Mouse (Mus musculus): ENCODE data around the gene Ryr2. TPM values are rescaled to one million over a fixed set of nuclear protein-coding genes. Genes with fewer than 3 reads are reported as not detected.
"Not testable (repeated sequence)": the region's sequence is repeated elsewhere in the genome, so short reads cannot be mapped to it uniquely, and the experiment has no call there.

Gene Ryr2
- polyA plus RNA-seq, 1 experiment from 2014 or later = 22.0 TPM

DNA sequence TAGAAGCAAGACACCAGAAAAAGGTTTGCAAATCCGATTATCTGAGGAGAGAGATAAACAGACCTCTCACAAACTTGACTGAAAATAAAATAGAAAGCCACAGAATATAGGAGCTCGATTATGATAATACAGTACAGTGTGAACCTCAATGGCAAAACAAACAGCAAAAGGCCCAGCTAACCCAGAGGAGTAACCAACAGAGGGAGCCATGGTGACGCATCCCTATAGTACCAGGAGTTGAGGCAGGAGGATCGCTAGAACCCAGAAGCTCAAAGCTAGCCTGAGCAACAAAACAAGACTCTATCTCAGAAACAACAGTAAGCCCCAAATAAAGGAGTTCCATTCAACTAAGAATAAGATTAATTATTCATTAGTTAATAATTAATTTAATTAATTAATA is 275.5 kb downstream of the Ryr2 start:
- Histone ChIP-seq H3K4me1 (no peaks in the 10 kb centered on the region), H3K36me3 (peaks cover 47% of the 10 kb centered on the region)

DNA sequence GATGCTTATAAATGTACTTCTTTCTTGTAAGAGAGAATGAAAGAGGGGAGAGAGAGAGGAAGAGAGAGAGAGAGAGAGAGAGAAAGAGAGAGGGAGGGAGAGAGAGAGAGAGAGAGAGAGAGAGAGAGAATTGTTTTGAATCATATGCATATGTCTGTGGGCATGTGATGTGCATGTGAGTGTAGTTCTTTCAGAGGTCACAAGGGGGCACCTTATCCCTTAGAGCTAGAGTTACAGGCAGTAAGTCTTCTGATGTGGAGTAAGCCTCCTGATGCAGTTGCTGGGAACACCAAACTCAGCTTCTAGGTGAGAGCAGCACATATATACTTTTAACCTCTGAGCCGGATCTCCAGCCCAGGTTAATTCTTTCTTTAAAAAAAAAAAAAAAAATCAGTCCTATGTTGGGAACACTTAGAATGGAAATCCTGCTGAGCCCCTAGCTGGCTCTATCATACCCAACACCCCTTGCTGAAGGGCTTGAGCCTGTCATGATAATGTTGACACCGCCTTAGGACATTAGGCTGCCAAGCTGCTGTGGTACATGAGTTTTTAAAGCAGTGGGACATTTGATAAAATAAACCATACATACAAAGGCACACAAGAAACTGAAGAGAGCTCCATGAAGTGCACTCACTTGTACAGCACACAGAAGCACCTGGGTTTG is 281.1 kb downstream of the Ryr2 start:
- 88% methylated on average over 2 of the region's 2 CpGs for WGBS
- Histone ChIP-seq H3K36me3 (peaks cover 57% of the 10 kb centered on the region), H3K27me3 (ENCODE audit: insufficient read depth, poor library complexity, severe bottlenecking) (no peaks in the 10 kb centered on the region), H3K9me3 (no peaks in the 10 kb centered on the region), H3K27ac (no peak overlapping the region), H3K4me3 (no peak overlapping the region), H3K4me1 (no peaks in the 10 kb centered on the region)
- DNase-seq (ENCODE audit: low spot score) = no peak

More for the DNA sequence above, 275.5 kb downstream of the Ryr2 start:
- H3K4me3 ChIP-seq = no peak overlapping the region
- 79% methylated on average over 4 of the region's 4 CpGs for WGBS
- no peaks in the 10 kb centered on the region for H3K27me3 ChIP-seq (ENCODE audit: insufficient read depth, poor library complexity, severe bottlenecking)
- no peak overlapping the region for H3K27ac ChIP-seq
- no peaks in the 10 kb centered on the region for H3K9me3 ChIP-seq
- no peak for DNase-seq (ENCODE audit: low spot score)

DNA sequence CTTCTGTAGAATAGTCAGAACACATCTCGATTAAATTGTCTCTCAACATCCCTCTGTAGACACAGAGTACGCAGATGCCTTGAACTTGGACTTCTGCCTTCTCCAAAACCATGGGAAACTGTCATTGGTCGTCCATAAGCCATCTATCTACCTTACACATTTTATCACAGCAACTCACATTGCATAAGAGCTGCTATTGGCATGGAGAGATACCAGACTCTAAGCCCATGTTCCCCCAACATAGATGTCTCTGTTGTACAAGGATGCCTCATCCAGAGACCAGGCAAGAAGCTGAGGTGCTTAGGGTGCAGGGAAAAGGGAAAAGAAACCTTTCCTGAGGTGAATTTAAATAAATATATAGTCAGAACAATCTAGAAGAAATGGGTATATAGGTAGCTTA is 288.0 kb downstream of the Ryr2 start:
- 82% methylated on average over 3 of the region's 3 CpGs for WGBS
- no peaks in the 10 kb centered on the region for H3K4me1 ChIP-seq
- no peak overlapping the region for H3K4me3 ChIP-seq
- H3K27ac ChIP-seq = no peak overlapping the region
- H3K27me3 ChIP-seq (ENCODE audit: insufficient read depth, poor library complexity, severe bottlenecking) = no peaks in the 10 kb centered on the region
- H3K36me3 ChIP-seq = peaks cover 50% of the 10 kb centered on the region
- H3K9me3 ChIP-seq = no peaks in the 10 kb centered on the region
- DNase-seq (ENCODE audit: low spot score) = no peak

DNA sequence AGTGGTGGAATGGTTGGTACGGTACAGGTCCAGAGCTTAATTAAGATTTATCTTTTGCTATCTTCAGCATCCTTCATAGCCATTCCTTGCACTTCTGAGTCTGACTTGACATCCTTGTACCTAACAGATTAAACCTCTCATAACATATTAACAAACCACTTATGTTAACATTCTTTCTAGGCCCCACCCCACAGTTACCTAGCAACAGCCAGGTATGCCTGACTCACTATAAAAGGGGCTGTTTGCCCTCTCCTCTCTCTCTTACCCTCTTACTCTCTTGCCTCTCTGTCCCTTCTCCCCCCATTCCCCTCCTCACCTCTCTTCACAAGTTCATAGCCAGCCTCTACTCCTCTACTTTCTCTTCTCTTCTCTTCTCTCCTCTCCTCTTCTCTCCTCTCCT is 297.4 kb downstream of the Ryr2 start:
- H3K4me3 ChIP-seq; H3K9me3 ChIP-seq; H3K27me3 ChIP-seq (ENCODE audit: insufficient read depth, poor library complexity, severe bottlenecking); H3K27ac ChIP-seq; H3K4me1 ChIP-seq; DNase-seq (ENCODE audit: low spot score): not testable (repeated sequence)
- H3K36me3 ChIP-seq = peaks cover 34% of the 10 kb centered on the region; the same call in 1 of the 2 replicates
- 82% methylated on average over 1 of the region's 1 CpGs for WGBS

DNA sequence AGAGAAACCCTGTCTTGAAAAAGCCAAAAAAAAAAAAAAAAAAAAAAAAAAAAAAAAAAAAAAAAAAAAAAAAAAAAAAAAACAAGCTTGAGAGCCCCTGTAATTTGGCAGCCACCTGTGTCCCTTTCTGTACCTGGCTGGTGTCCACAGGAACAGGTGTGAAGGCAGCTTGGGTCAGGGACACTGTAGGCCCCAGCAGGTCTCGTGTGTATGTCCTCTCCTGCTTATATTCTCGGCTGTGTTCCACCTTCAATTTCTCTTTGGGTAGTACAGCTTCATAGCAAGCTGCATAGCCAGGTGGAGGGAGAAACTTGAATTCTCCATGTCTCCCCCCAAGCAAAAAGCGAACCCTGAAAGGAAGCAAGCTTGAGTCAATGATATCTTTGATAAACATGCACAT is 314.2 kb downstream of the Ryr2 start:
- Histone ChIP-seq H3K36me3 (peaks cover 36% of the 10 kb centered on the region), H3K9me3 (no peaks in the 10 kb centered on the region), H3K4me1 (no peaks in the 10 kb centered on the region), H3K27ac (no peak overlapping the region), H3K4me3 (no peak overlapping the region), H3K27me3 (ENCODE audit: insufficient read depth, poor library complexity, severe bottlenecking) (no peaks in the 10 kb centered on the region)
- WGBS = 86% methylated on average over 3 of the region's 3 CpGs
- peak; percentile 10 for DNase-seq (ENCODE audit: low spot score)

DNA sequence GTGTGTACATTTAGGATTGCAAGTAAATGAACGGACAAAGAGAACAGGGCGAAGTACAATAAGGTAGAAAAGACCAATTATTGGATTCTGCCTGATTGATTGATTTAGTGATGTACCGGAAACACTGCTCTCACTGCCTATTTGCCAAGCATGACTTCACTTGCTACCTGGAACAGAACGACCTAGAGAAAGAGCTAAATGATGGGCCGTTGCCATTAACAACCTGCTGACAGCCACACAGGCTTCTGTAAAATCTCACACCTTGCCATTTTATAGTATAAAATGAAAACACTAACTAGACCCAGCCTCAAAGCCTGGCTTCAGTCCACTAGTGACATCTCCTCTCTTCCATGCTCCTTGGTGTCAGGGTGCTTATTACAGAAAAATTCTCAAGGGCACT is 316.2 kb downstream of the Ryr2 start:
- Histone ChIP-seq H3K9me3 (no peaks in the 10 kb centered on the region), H3K36me3 (peaks cover 37% of the 10 kb centered on the region), H3K27ac (no peak overlapping the region), H3K4me1 (no peaks in the 10 kb centered on the region), H3K27me3 (ENCODE audit: insufficient read depth, poor library complexity, severe bottlenecking) (no peaks in the 10 kb centered on the region), H3K4me3 (no peak overlapping the region)
- no peak for DNase-seq (ENCODE audit: low spot score)
- 84% methylated on average over 5 of the region's 5 CpGs for WGBS

DNA sequence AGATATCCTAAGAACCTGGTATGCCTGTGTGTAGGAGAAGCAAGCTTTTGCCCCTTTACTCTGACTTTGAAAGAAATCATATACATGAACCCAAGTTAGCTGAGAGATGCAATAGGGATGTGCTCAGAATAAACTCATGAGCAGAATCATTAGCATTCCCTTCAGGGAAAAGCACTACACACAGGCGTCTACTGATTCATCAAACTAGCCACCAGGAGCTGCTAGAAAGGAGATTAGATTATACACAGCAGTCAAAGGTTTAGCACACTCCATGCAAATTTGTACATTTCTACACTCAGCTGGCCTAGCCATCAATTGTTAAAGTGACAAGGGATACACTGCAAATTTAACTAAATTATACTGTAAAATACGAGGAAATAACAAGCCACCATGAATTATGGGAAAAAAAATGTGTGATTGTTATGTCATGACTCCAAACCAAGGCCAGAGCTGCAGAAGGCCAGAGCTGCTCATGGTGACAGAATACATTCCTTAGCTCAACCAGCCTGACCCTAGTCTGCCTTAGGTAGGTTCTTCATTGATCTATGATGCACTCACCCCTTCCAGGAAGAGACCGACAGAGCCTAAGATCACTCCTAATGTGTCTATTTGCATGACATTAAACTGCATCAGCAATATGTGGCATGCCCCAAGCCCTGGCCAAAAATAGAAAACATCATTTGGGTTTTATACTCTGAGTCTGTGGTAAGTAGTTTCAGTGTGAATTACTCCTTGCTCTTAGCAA is 324.2 kb downstream of the Ryr2 start:
- no peaks in the 10 kb centered on the region for H3K27me3 ChIP-seq (ENCODE audit: insufficient read depth, poor library complexity, severe bottlenecking)
- no peaks in the 10 kb centered on the region for H3K9me3 ChIP-seq
- no peak overlapping the region for H3K4me3 ChIP-seq
- peak; percentile 5 for DNase-seq (ENCODE audit: low spot score)
- no peak overlapping the region for H3K27ac ChIP-seq
- no peaks in the 10 kb centered on the region for H3K4me1 ChIP-seq
- peaks cover 26% of the 10 kb centered on the region for H3K36me3 ChIP-seq
- WGBS = 73% methylated on average over 3 of the region's 3 CpGs

DNA sequence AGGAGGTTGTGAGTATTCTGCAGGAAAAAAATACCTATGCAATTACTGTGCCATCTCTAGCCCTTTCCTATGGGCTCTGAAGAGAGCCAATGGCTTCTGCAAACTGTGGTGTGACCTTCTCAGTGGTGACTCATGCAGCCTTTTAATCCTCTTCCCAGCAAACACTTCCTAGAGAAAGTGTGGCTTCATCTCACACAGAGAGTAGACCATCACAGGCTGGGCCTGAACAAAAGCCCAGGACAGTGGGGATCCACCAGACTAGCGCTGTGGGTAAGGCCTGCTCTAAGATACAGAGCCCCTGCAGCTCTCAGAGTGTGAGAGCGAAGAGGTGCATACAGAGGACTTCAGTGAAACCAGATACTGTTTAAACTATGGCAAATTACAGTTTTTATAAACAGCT is 325.7 kb downstream of the Ryr2 start:
- 40% methylated on average over 2 of the region's 2 CpGs for WGBS
- no peaks in the 10 kb centered on the region for H3K9me3 ChIP-seq
- no peak overlapping the region for H3K27ac ChIP-seq
- peaks cover 28% of the 10 kb centered on the region for H3K36me3 ChIP-seq
- peak; percentile 10 for DNase-seq (ENCODE audit: low spot score)
- no peaks in the 10 kb centered on the region for H3K27me3 ChIP-seq (ENCODE audit: insufficient read depth, poor library complexity, severe bottlenecking)
- no peak overlapping the region for H3K4me3 ChIP-seq
- no peaks in the 10 kb centered on the region for H3K4me1 ChIP-seq

DNA sequence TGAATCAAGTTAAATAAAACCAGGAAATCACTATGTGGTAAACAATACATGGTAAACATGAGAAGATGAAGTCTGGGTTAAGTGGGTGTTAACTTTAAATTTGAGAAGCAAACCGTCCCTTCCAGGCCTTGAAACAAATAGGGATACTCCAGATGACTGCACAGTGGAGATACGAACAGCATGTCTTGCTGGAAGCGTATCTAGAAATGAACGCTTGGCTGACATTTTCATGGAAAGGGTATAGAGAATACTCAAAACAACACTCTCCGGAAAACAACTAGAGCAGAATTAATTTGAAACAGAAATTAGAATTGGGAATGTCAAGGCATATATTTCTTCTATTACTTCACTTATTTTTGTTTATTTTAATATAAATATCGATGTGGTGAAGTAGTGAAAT is 329.0 kb downstream of the Ryr2 start:
- WGBS = 91% methylated on average over 6 of the region's 6 CpGs
- H3K27ac ChIP-seq = no peak overlapping the region
- H3K4me3 ChIP-seq = no peak overlapping the region
- peaks cover 29% of the 10 kb centered on the region for H3K36me3 ChIP-seq
- H3K27me3 ChIP-seq (ENCODE audit: insufficient read depth, poor library complexity, severe bottlenecking) = no peaks in the 10 kb centered on the region
- no peaks in the 10 kb centered on the region for H3K9me3 ChIP-seq
- no peak for DNase-seq (ENCODE audit: low spot score)
- H3K4me1 ChIP-seq = no peaks in the 10 kb centered on the region

DNA sequence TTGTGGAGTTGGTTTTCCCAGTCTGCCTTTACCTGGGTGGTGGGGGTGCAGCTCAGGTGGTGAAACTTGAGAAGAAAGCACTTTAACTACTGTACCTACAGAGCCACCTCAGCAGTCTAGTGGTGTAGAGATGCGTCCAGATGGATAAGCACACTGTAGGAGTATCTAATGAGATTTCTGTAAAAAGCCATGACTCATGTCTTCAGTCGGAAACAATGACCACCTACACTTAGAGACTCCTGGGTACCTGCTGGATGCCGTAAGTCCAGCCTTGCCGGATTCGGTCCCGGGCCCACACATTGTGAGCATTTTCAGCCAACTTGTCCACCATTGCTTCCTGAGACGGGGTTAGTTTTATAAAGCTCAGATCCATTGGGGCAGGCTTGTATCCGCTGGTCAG is 334.6 kb downstream of the Ryr2 start:
- peak; percentile 61 for DNase-seq (ENCODE audit: low spot score)
- Histone ChIP-seq H3K4me3 (no peak overlapping the region), H3K27me3 (ENCODE audit: insufficient read depth, poor library complexity, severe bottlenecking) (no peaks in the 10 kb centered on the region), H3K36me3 (peaks cover 40% of the 10 kb centered on the region), H3K27ac (no peak overlapping the region), H3K9me3 (no peaks in the 10 kb centered on the region), H3K4me1 (no peaks in the 10 kb centered on the region)
- WGBS = 95% methylated on average over 8 of the region's 8 CpGs

DNA sequence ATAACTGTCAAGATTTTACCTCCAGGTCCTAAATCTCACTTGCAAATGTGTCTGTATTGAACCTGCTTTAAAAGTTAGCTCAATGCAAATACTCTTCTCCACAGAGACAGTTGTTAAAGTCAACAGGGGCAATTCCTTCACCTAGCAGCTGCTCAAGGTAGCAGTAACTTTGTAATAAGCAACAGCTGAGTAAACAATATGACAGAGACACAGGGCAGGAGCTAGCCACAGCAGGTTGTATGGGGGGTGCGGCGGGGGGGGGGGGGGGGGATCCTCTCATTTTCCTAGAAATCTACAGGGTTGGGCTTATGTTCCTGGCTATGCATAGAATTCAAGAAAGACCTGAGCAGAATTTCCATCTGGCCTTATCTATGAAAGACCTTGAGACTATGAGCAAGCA is 339.8 kb downstream of the Ryr2 start:
- Histone ChIP-seq H3K27me3 (ENCODE audit: insufficient read depth, poor library complexity, severe bottlenecking) (no peaks in the 10 kb centered on the region), H3K9me3 (no peaks in the 10 kb centered on the region), H3K4me1 (0 out of 2 replicates have a peak, but pooled peaks cover 3% of the 10 kb centered on the region), H3K27ac (no peak overlapping the region), H3K36me3 (peaks cover 40% of the 10 kb centered on the region), H3K4me3 (no peak overlapping the region)
- WGBS = 43% methylated on average over 2 of the region's 2 CpGs
- DNase-seq (ENCODE audit: low spot score) = no peak

DNA sequence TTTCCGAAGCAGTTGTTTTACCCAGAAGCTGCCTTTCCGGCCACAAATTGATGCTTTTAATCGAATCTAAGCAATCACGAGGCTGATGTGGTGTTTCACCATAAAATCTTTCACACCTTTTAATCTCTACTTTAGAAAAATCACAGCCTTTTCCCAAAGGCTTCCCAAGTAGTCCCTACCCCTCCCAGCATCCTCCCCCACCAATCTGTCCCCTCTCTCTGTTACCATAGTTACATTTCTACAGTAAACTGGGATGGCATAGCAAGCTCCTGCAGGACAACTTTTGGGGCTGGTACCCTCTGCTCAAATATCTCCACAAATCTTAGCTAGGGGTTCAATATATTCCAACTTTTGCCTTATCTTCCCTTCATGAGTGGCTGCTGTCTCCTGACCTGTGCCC is 342.8 kb downstream of the Ryr2 start:
- Histone ChIP-seq H3K36me3 (peaks cover 31% of the 10 kb centered on the region), H3K27ac (no peak overlapping the region), H3K27me3 (ENCODE audit: insufficient read depth, poor library complexity, severe bottlenecking) (no peaks in the 10 kb centered on the region), H3K4me3 (no peak overlapping the region), H3K4me1 (0 out of 2 replicates have a peak, but pooled peaks cover 3% of the 10 kb centered on the region), H3K9me3 (no peaks in the 10 kb centered on the region)
- 75% methylated on average over 4 of the region's 4 CpGs for WGBS
- DNase-seq (ENCODE audit: low spot score) = peak; percentile 7

DNA sequence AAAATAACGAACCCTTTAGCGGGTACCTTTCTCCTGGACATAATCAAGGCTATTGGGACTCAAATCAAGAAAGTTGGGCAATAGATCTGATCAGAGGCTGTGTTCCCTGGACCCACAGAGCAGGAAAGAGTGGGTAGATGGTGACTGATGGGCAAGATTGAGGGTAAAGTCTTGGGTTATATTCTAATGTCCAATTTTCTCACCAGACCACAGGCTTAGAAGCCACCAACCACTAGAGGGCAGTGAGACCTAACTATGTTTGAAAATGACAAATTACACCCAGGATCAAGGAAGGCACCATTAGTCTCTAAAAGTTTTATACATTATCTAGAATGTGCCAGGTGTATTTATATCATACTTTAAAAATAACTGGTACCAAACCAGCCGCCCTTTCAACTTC is 343.6 kb downstream of the Ryr2 start:
- no peak overlapping the region for H3K4me3 ChIP-seq
- 75% methylated on average over 3 of the region's 3 CpGs for WGBS
- H3K9me3 ChIP-seq = no peaks in the 10 kb centered on the region
- peak; percentile 56 for DNase-seq (ENCODE audit: low spot score)
- 0 out of 2 replicates have a peak, but pooled peaks cover 3% of the 10 kb centered on the region for H3K4me1 ChIP-seq
- no peak overlapping the region for H3K27ac ChIP-seq
- no peaks in the 10 kb centered on the region for H3K27me3 ChIP-seq (ENCODE audit: insufficient read depth, poor library complexity, severe bottlenecking)
- peaks cover 32% of the 10 kb centered on the region for H3K36me3 ChIP-seq
